ENCODE assay signal across 11 mouse cellular contexts in the genomic region with DNA sequence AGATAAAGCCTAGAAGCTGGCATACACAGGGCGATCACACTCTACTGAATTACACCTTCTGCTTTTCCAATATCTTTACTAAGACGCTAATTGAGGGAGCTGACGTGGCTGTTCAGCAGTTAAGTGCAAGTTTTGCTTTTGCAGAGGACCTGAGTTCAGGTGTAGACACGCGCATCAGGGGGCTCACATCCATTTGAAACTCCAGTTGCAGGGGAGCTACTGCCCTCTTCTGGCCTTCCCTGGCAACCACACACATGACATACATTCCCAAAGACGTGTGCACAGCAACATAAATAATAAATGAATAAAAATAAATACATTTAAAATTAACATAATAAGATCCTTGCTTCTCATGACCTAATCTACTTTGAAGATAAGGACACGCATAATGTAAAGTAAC. TPM values are rescaled to one million over a fixed set of nuclear protein-coding genes. Genes with fewer than 3 reads are reported as not detected.
DNase-seq lines count a peak whose midpoint lies in the region; ATAC-seq and TF ChIP-seq lines count a peak whose summit lies in the region.
"Had no signal": no experiment of that assay in that cellular context is flagged by ENCODE, and none has a peak within 500 bp of the region (broad histone marks: within the 10 kb centered on the region; RNA-seq: fewer than 3 reads in every experiment).

No protein-coding gene starts in this region.

- WGBS in cerebellum, adult 2 months: 93% methylated on average over 7 of the region's 7 CpGs
- WGBS in lung, embryonic 14.5 days: 84% methylated on average over 7 of the region's 7 CpGs
- WGBS in stomach, postnatal 0 days: 88% methylated on average over 7 of the region's 7 CpGs

- no peak for DNase-seq in cerebellum, adult 2 months
- DNase-seq in cerebellum, postnatal 4 days (ENCODE audit: low spot score in 2 of 2): no peak
- DNase-seq in lung, embryonic 14.5 days: peak; percentile 9
- DNase-seq in lung, postnatal 14 days: no peak
- DNase-seq in stomach, postnatal 0 days (ENCODE audit: low spot score): no peak
- no peak for DNase-seq in embryo, embryonic 11 days
- no peak for DNase-seq in spleen, adult 12 weeks (ENCODE audit: low spot score)
- DNase-seq: gastrocnemius, postnatal 10 days had no signal

- peak; percentile 26; the same call in 1 of the 2 replicates for TF ChIP-seq CTCF in cerebellum, adult 2 months (IDR thresholded peaks at IDR 0.05; ENCODE audit: borderline replicate concordance, insufficient read depth, low read depth, low read length)
- peak; percentile 42; the same call in 1 of the 2 replicates for TF ChIP-seq CTCF in lung, embryonic 14.5 days (IDR thresholded peaks at IDR 0.05; ENCODE audit: low read depth)
- peak; percentile 54; the same call in 1 of the 2 replicates for TF ChIP-seq CTCF in bone marrow macrophage, adult 2 months (IDR thresholded peaks at IDR 0.05; ENCODE audit: low read depth, low read length)
- TF ChIP-seq CTCF in stomach, postnatal 0 days (IDR thresholded peaks at IDR 0.05; ENCODE audit: low read depth): peak; percentile 51

- H3K9me3 ChIP-seq in lung, embryonic 14.5 days (ENCODE audit: low read depth, low read length): no peaks in the 10 kb centered on the region
- H3K9me3 ChIP-seq in stomach, postnatal 0 days (ENCODE audit: control insufficient read depth, low read length): no peaks in the 10 kb centered on the region
- H3K9me3 ChIP-seq: hindbrain, embryonic 15.5 days; neural tube, embryonic 12.5 days had no signal

- no peak overlapping the region for H3K27ac ChIP-seq in cerebellum, adult 2 months (ENCODE audit: insufficient read depth, low read length)
- no peak overlapping the region for H3K27ac ChIP-seq in lung, embryonic 14.5 days (ENCODE audit: low read depth)
- no peak overlapping the region for H3K27ac ChIP-seq in bone marrow macrophage, adult 2 months (ENCODE audit: insufficient read depth, low read depth, low read length)
- H3K27ac ChIP-seq in stomach, postnatal 0 days (replicated peaks): no peak overlapping the region
- H3K27ac ChIP-seq: hindbrain, embryonic 15.5 days; neural tube, embryonic 12.5 days had no signal

- no peak for ATAC-seq in lung, embryonic 14.5 days (ENCODE audit: insufficient read depth)
- ATAC-seq in stomach, postnatal 0 days (ENCODE audit: low FRiP score, low TSS enrichment): no peak

- no peak overlapping the region for H3K4me3 ChIP-seq in cerebellum, adult 2 months (replicated peaks; ENCODE audit: insufficient read depth, low read depth, low read length)
- no peak overlapping the region for H3K4me3 ChIP-seq in lung, embryonic 14.5 days (ENCODE audit: low read depth, low read length)
- H3K4me3 ChIP-seq in bone marrow macrophage, adult 2 months (ENCODE audit: insufficient read depth, low read length): no peak overlapping the region
- no peak overlapping the region for H3K4me3 ChIP-seq in stomach, postnatal 0 days (ENCODE audit: low read depth, low read length)
- H3K4me3 ChIP-seq: hindbrain, embryonic 15.5 days; neural tube, embryonic 12.5 days had no signal

- no peak overlapping the region for H3K9ac ChIP-seq in lung, embryonic 14.5 days
- H3K9ac ChIP-seq in stomach, postnatal 0 days (ENCODE audit: low read length): no peak overlapping the region
- H3K9ac ChIP-seq: hindbrain, embryonic 15.5 days; neural tube, embryonic 12.5 days had no signal

- TF ChIP-seq POLR2A in cerebellum, adult 2 months (IDR thresholded peaks at IDR 0.05; ENCODE audit: borderline replicate concordance, insufficient read depth, low read length): no peak
- no peak for TF ChIP-seq POLR2A in bone marrow macrophage, adult 2 months (IDR thresholded peaks at IDR 0.05; ENCODE audit: borderline replicate concordance, low read depth, low read length)

- TF ChIP-seq EP300 in stomach, postnatal 0 days (optimal IDR thresholded peaks at IDR 0.05): no peak

- no peaks in the 10 kb centered on the region for H3K36me3 ChIP-seq in lung, embryonic 14.5 days (ENCODE audit: insufficient read depth)
- no peaks in the 10 kb centered on the region for H3K36me3 ChIP-seq in stomach, postnatal 0 days (ENCODE audit: control insufficient read depth, insufficient read depth, low read length)
- H3K36me3 ChIP-seq: hindbrain, embryonic 15.5 days; neural tube, embryonic 12.5 days had no signal

- no peaks in the 10 kb centered on the region for H3K4me1 ChIP-seq in cerebellum, adult 2 months (ENCODE audit: control insufficient read depth, insufficient read depth, low read length)
- no peaks in the 10 kb centered on the region for H3K4me1 ChIP-seq in lung, embryonic 14.5 days (ENCODE audit: insufficient read depth)
- H3K4me1 ChIP-seq in bone marrow macrophage, adult 2 months (ENCODE audit: control insufficient read depth, insufficient read depth, low read length): peaks cover 10% of the 10 kb centered on the region
- H3K4me1 ChIP-seq in stomach, postnatal 0 days (replicated peaks; ENCODE audit: control insufficient read depth, insufficient read depth): no peaks in the 10 kb centered on the region
- H3K4me1 ChIP-seq: neural tube, embryonic 12.5 days had no signal

- no peaks in the 10 kb centered on the region for H3K27me3 ChIP-seq in cerebellum, adult 2 months (ENCODE audit: control insufficient read depth, insufficient read depth, low read length)
- H3K27me3 ChIP-seq in lung, embryonic 14.5 days (ENCODE audit: insufficient read depth, low read length): no peaks in the 10 kb centered on the region
- no peaks in the 10 kb centered on the region for H3K27me3 ChIP-seq in stomach, postnatal 0 days (ENCODE audit: control insufficient read depth, insufficient read depth, low read length)
- H3K27me3 ChIP-seq: hindbrain, embryonic 15.5 days; neural tube, embryonic 12.5 days had no signal

- H3K4me2 ChIP-seq in lung, embryonic 14.5 days: no peak overlapping the region
- H3K4me2 ChIP-seq in stomach, postnatal 0 days (replicated peaks; ENCODE audit: low read depth): no peak overlapping the region
- H3K4me2 ChIP-seq: hindbrain, embryonic 15.5 days; neural tube, embryonic 12.5 days had no signal

RNA-seq across cellular contexts. Expression of gene Msrb2, which starts 2.5 kb away (rescaled TPM):
- 29.4 and 35.4 TPM in 2 replicates for polyA plus RNA-seq in cerebellum, adult 2 months (2012; rRNA removed)
- 24.4 and 24.8 TPM in 2 replicates for polyA plus RNA-seq in lung, embryonic 14.5 days (2014; fragmentation: Nextera tagmentation; extraction: Ambion mirVana)
- 17.2 and 21.5 TPM in 2 replicates for polyA plus RNA-seq in bone marrow macrophage, adult 2 months (2012; ENCODE audit: insufficient read depth, insufficient read length, missing spikeins)
- polyA plus RNA-seq in stomach, postnatal 0 days (2015; fragmentation: Nextera tagmentation; extraction: Ambion mirVana): 12.1 and 12.4 TPM in 2 replicates
